In genomic region chr5:36750119-36751078, GRCm38 (mm10) we compare ENCODE assay signal across 14 mouse cellular contexts. TPM values are rescaled to one million over a fixed set of nuclear protein-coding genes. Genes with fewer than 3 reads are reported as not detected.
A peak's percentile ranks its signal among the peaks of the same experiment; 100 is the strongest.
DNase-seq lines count a peak whose midpoint lies in the region; TF ChIP-seq lines count a peak whose summit lies in the region.
"Had no signal": no experiment of that assay in that cellular context is flagged by ENCODE, and none has a peak within 500 bp of the region (broad histone marks: within the 10 kb centered on the region; RNA-seq: fewer than 3 reads in every experiment).

No protein-coding gene starts in this region.

- DNase-seq in left cerebral cortex, adult 2 months (ENCODE audit: extremely low spot score in 1 of 2, low spot score in 2 of 2): no peak
- no peak for DNase-seq in left cerebral cortex, postnatal 25 days (ENCODE audit: low spot score in 2 of 2)
- DNase-seq in CD4-positive, CD25-positive, alpha-beta regulatory T cell, adult 2 months (ENCODE audit: low read depth, low spot score): peak; percentile 55
- DNase-seq in MEL (ENCODE audit: low read depth, low spot score): peak; percentile 86
- DNase-seq in induced T-regulatory cell, adult 2 months (ENCODE audit: low read depth): peak; percentile 66
- DNase-seq in embryonic facial prominence, embryonic 10.5 days (ENCODE audit: low spot score): no peak
- no peak for DNase-seq in neural tube, embryonic 10.5 days (ENCODE audit: extremely low spot score, low spot score)
- DNase-seq in cerebellum, adult 18-20 months: no peak
- DNase-seq: gastrocnemius, postnatal 10 days; right cerebral cortex, postnatal 4 days had no signal

- no peak overlapping the region for H3K27ac ChIP-seq in left cerebral cortex, adult 2 months
- peak overlapping the region; percentile 77 for H3K27ac ChIP-seq in MEL (ENCODE audit: control insufficient read depth, low read depth, low read length)
- H3K27ac ChIP-seq in embryonic facial prominence, embryonic 10.5 days (replicated peaks): no peak overlapping the region
- H3K27ac ChIP-seq: forebrain, embryonic 10.5 days; limb, embryonic 12.5 days; macrophage; neural tube, embryonic 13.5 days had no signal

- H3K27me3 ChIP-seq in MEL (ENCODE audit: control insufficient read depth in 1 of 2, insufficient read depth in 2 of 2, low read length in 2 of 2): no peaks in the 10 kb centered on the region
- H3K27me3 ChIP-seq in embryonic facial prominence, embryonic 10.5 days (replicated peaks; ENCODE audit: low read depth, poor library complexity, severe bottlenecking): 0 out of 2 replicates have a peak, but pooled peaks cover 5% of the 10 kb centered on the region
- H3K27me3 ChIP-seq: limb, embryonic 12.5 days had no signal

- peak; percentile 72 for TF ChIP-seq RAD21 in MEL (IDR thresholded peaks at IDR 0.05; ENCODE audit: low read depth, low read length)

- TF ChIP-seq CTCF in left cerebral cortex, adult 2 months (IDR thresholded peaks at IDR 0.05): peak; percentile 59
- TF ChIP-seq CTCF in MEL (IDR thresholded peaks at IDR 0.05 in 2 of 3, conservative IDR thresholded peaks at IDR 0.05 in 1 of 3; ENCODE audit: control insufficient read depth in 1 of 3, insufficient read depth in 1 of 3, low read depth in 2 of 3, low read length in 3 of 3, poor library complexity in 1 of 3, severe bottlenecking in 1 of 3): peak; percentile 46 to 80 (median 79)

- peak overlapping the region; percentile 49 for H3K9ac ChIP-seq in MEL (ENCODE audit: control insufficient read depth, low read depth, low read length, poor library complexity, severe bottlenecking)
- H3K9ac ChIP-seq: limb, embryonic 12.5 days; neural tube, embryonic 13.5 days had no signal

- peak; percentile 87 to 88 for TF ChIP-seq EP300 in MEL (IDR thresholded peaks at IDR 0.05; ENCODE audit: low read depth in 1 of 2, low read length in 2 of 2)

- H3K36me3 ChIP-seq in MEL (ENCODE audit: control insufficient read depth in 1 of 2, insufficient read depth in 2 of 2, low read length in 2 of 2): peaks cover 0 to 30% of the 10 kb centered on the region in 2 experiments; a peak in 2 of 4 replicates
- H3K36me3 ChIP-seq in embryonic facial prominence, embryonic 10.5 days (replicated peaks): 0 out of 2 replicates have a peak, but pooled peaks cover 3% of the 10 kb centered on the region
- H3K36me3 ChIP-seq: neural tube, embryonic 13.5 days had no signal

- no peak for TF ChIP-seq POLR2A in MEL (IDR thresholded peaks at IDR 0.05; ENCODE audit: control insufficient read depth in 1 of 2, insufficient read depth in 1 of 2, low read depth in 1 of 2, low read length in 2 of 2, poor library complexity in 1 of 2)

- no peaks in the 10 kb centered on the region for H3K9me3 ChIP-seq in MEL (replicated peaks; ENCODE audit: insufficient read depth, low read length)
- no peaks in the 10 kb centered on the region for H3K9me3 ChIP-seq in embryonic facial prominence, embryonic 10.5 days
- H3K9me3 ChIP-seq: forebrain, embryonic 10.5 days; limb, embryonic 12.5 days; neural tube, embryonic 13.5 days had no signal

- 73% methylated on average over 9 of the region's 9 CpGs for WGBS in embryonic facial prominence, embryonic 10.5 days

- H3K79me2 ChIP-seq in MEL (ENCODE audit: control insufficient read depth, insufficient read depth, low read length, poor library complexity): peaks cover 19% of the 10 kb centered on the region

- intact Hi-C loops in left cerebral cortex, adult 2 months (cut with DNase I): no loop called here
- intact Hi-C loops in left cerebral cortex, postnatal 25 days (cut with DNase I): no loop called here

- no peak overlapping the region for H3K4me3 ChIP-seq in left cerebral cortex, adult 2 months
- peak overlapping the region in 1 of 2 experiments; percentile 6; a peak in 1 of 4 replicates for H3K4me3 ChIP-seq in MEL (ENCODE audit: control insufficient read depth in 1 of 2, insufficient read depth in 1 of 2, low read depth in 2 of 2, low read length in 2 of 2)
- H3K4me3 ChIP-seq in embryonic facial prominence, embryonic 10.5 days: no peak overlapping the region
- H3K4me3 ChIP-seq: forebrain, embryonic 10.5 days; limb, embryonic 12.5 days; neural tube, embryonic 13.5 days had no signal

- H3K4me1 ChIP-seq in MEL (ENCODE audit: control insufficient read depth in 1 of 2, insufficient read depth in 2 of 2, low read length in 2 of 2): peaks cover 0 to 31% of the 10 kb centered on the region in 2 experiments; a peak in 3 of 4 replicates
- H3K4me1 ChIP-seq in embryonic facial prominence, embryonic 10.5 days: peaks cover 21% of the 10 kb centered on the region

TF ChIP-seq in MEL, 35 proteins besides CTCF, POLR2A, EP300 and RAD21 (continues in another document):
- TF ChIP-seq SMC3 (IDR thresholded peaks at IDR 0.05; ENCODE audit: low read depth, low read length) (peak; percentile 73), MAX (IDR thresholded peaks at IDR 0.05; ENCODE audit: low read length) (no peak; the same call in 1 of the 2 replicates), ZMIZ1 (IDR thresholded peaks at IDR 0.05; ENCODE audit: low read depth, low read length) (peak; percentile 80; the same call in 1 of the 2 replicates), CHD1 (IDR thresholded peaks at IDR 0.05; ENCODE audit: low read depth, low read length) (no peak), HCFC1 (IDR thresholded peaks at IDR 0.05; ENCODE audit: low read depth, low read length) (peak; percentile 70), MAFK (IDR thresholded peaks at IDR 0.05; ENCODE audit: borderline replicate concordance, low read depth, low read length) (no peak), USF2 (IDR thresholded peaks at IDR 0.05; ENCODE audit: borderline replicate concordance in 1 of 2, insufficient read depth in 1 of 2, low read depth in 1 of 2, low read length in 2 of 2) (no peak), NRF1 (IDR thresholded peaks at IDR 0.05; ENCODE audit: insufficient read depth, low read depth, low read length, poor library complexity, severe bottlenecking) (no peak), KAT2A (conservative IDR thresholded peaks at IDR 0.05; ENCODE audit: low read depth, low read length) (no peak), JUND (IDR thresholded peaks at IDR 0.05; ENCODE audit: low read depth, low read length) (peak; percentile 82; the same call in 1 of the 2 replicates), GABPA (IDR thresholded peaks at IDR 0.05; ENCODE audit: low read depth, low read length) (no peak), MEF2A (IDR thresholded peaks at IDR 0.05; ENCODE audit: extremely low read depth, insufficient replicate concordance, low read depth, low read length, poor library complexity, severe bottlenecking) (no peak), ELF1 (IDR thresholded peaks at IDR 0.05; ENCODE audit: low read depth, low read length) (peak; percentile 54; the same call in 1 of the 2 replicates), TAL1 (IDR thresholded peaks at IDR 0.05; ENCODE audit: low read length) (peak; percentile 38; the same call in 1 of the 2 replicates), NELFE (IDR thresholded peaks at IDR 0.05; ENCODE audit: low read depth, low read length) (no peak), MAZ (IDR thresholded peaks at IDR 0.05; ENCODE audit: low read depth, low read length) (no peak), TBP (IDR thresholded peaks at IDR 0.05; ENCODE audit: low read depth, low read length) (peak; percentile 86), GATA1 (IDR thresholded peaks at IDR 0.05; ENCODE audit: low read depth, low read length) (peak; percentile 92), RCOR1 (IDR thresholded peaks at IDR 0.05; ENCODE audit: low read depth, low read length) (peak; percentile 69; the same call in 1 of the 2 replicates), POLR2AphosphoS5 (IDR thresholded peaks at IDR 0.05; ENCODE audit: borderline replicate concordance, low read depth, low read length) (no peak), ZNF384 (IDR thresholded peaks at IDR 0.05; ENCODE audit: low read depth, low read length) (peak; percentile 100), USF1 (IDR thresholded peaks at IDR 0.05; ENCODE audit: low read depth, low read length) (peak; percentile 61), MYC (IDR thresholded peaks at IDR 0.05; ENCODE audit: low read depth, low read length) (peak; percentile 75), CHD2 (IDR thresholded peaks at IDR 0.05; ENCODE audit: low read length) (no peak), ZKSCAN1 (IDR thresholded peaks at IDR 0.05; ENCODE audit: low read depth, low read length) (peak; percentile 66; the same call in 1 of the 2 replicates), BHLHE40 (IDR thresholded peaks at IDR 0.05; ENCODE audit: borderline replicate concordance, low read depth, low read length) (peak; percentile 42; the same call in 1 of the 2 replicates), POLR2AphosphoS2 (IDR thresholded peaks at IDR 0.05; ENCODE audit: low read length) (no peak), ETS1 (IDR thresholded peaks at IDR 0.05; ENCODE audit: low read depth, low read length) (peak; percentile 88), UBTF (IDR thresholded peaks at IDR 0.05; ENCODE audit: borderline replicate concordance, insufficient read depth, low read depth, low read length) (no peak)

RNA-seq across cellular contexts. Expression of gene Bloc1s4, which starts 1.9 kb away (rescaled TPM):
- total RNA-seq in left cerebral cortex, adult 2 months (2021): 10 to 100 TPM; 19.3 to 19.7 TPM
- 10 to 100 TPM; 16.0 to 21.3 TPM for total RNA-seq in left cerebral cortex, postnatal 25 days (2021)
- total RNA-seq in MEL (2012; rRNA removed): 27.9 and 32.9 TPM in 2 replicates
- 10 to 100 TPM in 1 of 2 experiments, not detected in 1; 29.8 TPM for polyA plus RNA-seq in MEL (2012; ENCODE audit: insufficient read depth in 1 of 2, insufficient read length in 2 of 2, low read depth in 1 of 2, low replicate concordance in 2 of 2, missing spikeins in 1 of 2)
- polyA plus RNA-seq in embryonic facial prominence, embryonic 10.5 days (2016; fragmentation: Nextera tagmentation; extraction: Ambion mirVana): 20.5 and 24.2 TPM in 2 replicates

RNA-seq across cellular contexts. Expression of gene Mrfap1, which starts 46.2 kb away (rescaled TPM):
- 100 to 1,000 TPM; 409 to 435 TPM for total RNA-seq in left cerebral cortex, adult 2 months (2021)
- 100 to 1,000 TPM; 437 to 460 TPM for total RNA-seq in left cerebral cortex, postnatal 25 days (2021)
- total RNA-seq in MEL (2012; rRNA removed): 206 and 211 TPM in 2 replicates
- 100 to 1,000 TPM in 1 of 2 experiments, not detected in 1; 267 TPM for polyA plus RNA-seq in MEL (2012; ENCODE audit: insufficient read depth in 1 of 2, insufficient read length in 2 of 2, low read depth in 1 of 2, low replicate concordance in 2 of 2, missing spikeins in 1 of 2)
- polyA plus RNA-seq in embryonic facial prominence, embryonic 10.5 days (2016; fragmentation: Nextera tagmentation; extraction: Ambion mirVana): 494 and 508 TPM in 2 replicates

RNA-seq across cellular contexts. Expression of gene D5Ertd579e, which starts 54.6 kb away (rescaled TPM):
- 100 to 1,000 TPM in 1 of 2 experiments, 10 to 100 TPM in 1; 93.9 to 111 TPM for total RNA-seq in left cerebral cortex, adult 2 months (2021)
- total RNA-seq in left cerebral cortex, postnatal 25 days (2021): 10 to 100 TPM; 91.8 to 97.9 TPM
- 15.9 and 18.9 TPM in 2 replicates for total RNA-seq in MEL (2012; rRNA removed)
- 10 to 100 TPM in 1 of 2 experiments, not detected in 1; 31.1 TPM for polyA plus RNA-seq in MEL (2012; ENCODE audit: insufficient read depth in 1 of 2, insufficient read length in 2 of 2, low read depth in 1 of 2, low replicate concordance in 2 of 2, missing spikeins in 1 of 2)
- polyA plus RNA-seq in embryonic facial prominence, embryonic 10.5 days (2016; fragmentation: Nextera tagmentation; extraction: Ambion mirVana): 25.7 and 28.5 TPM in 2 replicates

Comparison
In these comparisons a context has a peak if more than half of its experiments do, and no peak if none do; other contexts are left out.
1. DNase-seq: peak in CD4-positive, CD25-positive, alpha-beta regulatory T cell, adult 2 months (single experiment), MEL (single experiment) and induced T-regulatory cell, adult 2 months (single experiment); none in left cerebral cortex, adult 2 months (0 of 2), left cerebral cortex, postnatal 25 days (0 of 2), embryonic facial prominence, embryonic 10.5 days (single experiment), neural tube, embryonic 10.5 days (single experiment) and cerebellum, adult 18-20 months (0 of 2).